Mouse (Mus musculus) lung, embryonic 16.5 days (tissue): ENCODE data around the gene Dnah1. TPM values are rescaled to one million over a fixed set of nuclear protein-coding genes. Genes with fewer than 3 reads are reported as not detected.

ENCODE experiments used
- ATAC-seq: fragments of 200-750 bp; cut with Nextera tagmentation; 2 replicates; pipeline ENCODE4 v1.8.0; 2017; ENCODE audit warnings: low read depth, mild to moderate bottlenecking, moderate library complexity
- H3K27ac ChIP-seq: fragments of 300-500 bp; sonication (generic); 2 replicates; pipeline ENCODE4 v1.5.1; 2014; ENCODE audit warnings: mild to moderate bottlenecking, control low read depth, low read length
- H3K27me3 ChIP-seq: fragments of 300-500 bp; sonication (generic); 2 replicates; pipeline ENCODE4 v1.6.1; 2014; ENCODE audit warnings: low read depth, low read length, mixed read lengths; ENCODE audit not compliant: control insufficient read depth, insufficient read depth
- H3K36me3 ChIP-seq: fragments of 300-500 bp; sonication (generic); 2 replicates; pipeline ENCODE4 v1.6.1; 2014; ENCODE audit warnings: low read length; ENCODE audit not compliant: control insufficient read depth, insufficient read depth
- H3K4me1 ChIP-seq: fragments of 300-500 bp; sonication (generic); replicated peaks from 2 replicates; pipeline ENCODE4 v1.6.1; 2014; ENCODE audit warnings: low read length, mixed read lengths; ENCODE audit not compliant: control insufficient read depth, insufficient read depth
- H3K4me2 ChIP-seq: fragments of 300-500 bp; sonication (generic); 2 replicates; pipeline ENCODE4 v1.6.1; 2014; ENCODE audit warnings: low read depth, low read length, control low read depth
- H3K4me3 ChIP-seq: fragments of 300-500 bp; sonication (generic); 2 replicates; pipeline ENCODE4 v1.5.1; 2014; ENCODE audit warnings: mild to moderate bottlenecking, low read length, control low read depth
- H3K9ac ChIP-seq: fragments of 300-500 bp; sonication (generic); 2 replicates; pipeline ENCODE4 v1.6.1; 2014; ENCODE audit warnings: low read length, control low read depth
- H3K9me3 ChIP-seq: fragments of 300-500 bp; sonication (generic); 2 replicates; pipeline ENCODE4 v1.6.1; 2016; ENCODE audit warnings: low read length; ENCODE audit not compliant: control insufficient read depth
- WGBS: fragments of 180-500 bp; shearing (Covaris S2); extraction: QIAGEN DNeasy Blood & Tissue Kit; methylation state at CpG from one replicate; pipeline ENCODE4 v1.1.7; 2014; 5-methylcytosine and 5-hydroxymethylcytosine counted together
- polyA plus RNA-seq: library from polyadenylated mRNA; unstranded; fragments of >200 nt; fragmentation: Nextera tagmentation; extraction: Ambion mirVana; gene quantifications from 2 replicates; pipeline ENCODE4 v1.2.1, GENCODE M21; 2015

Dnah1 gene
- polyA plus RNA-seq, 1 experiment from 2014 or later: 2.7 TPM

GRCm38 (mm10) chr14:31214684-31215083 lies 109.0 kb downstream of the Dnah1 start:
- H3K9me3 ChIP-seq: no peaks in the 10 kb centered on the region
- 55% methylated on average over 3 of the region's 3 CpGs for WGBS
- H3K27ac ChIP-seq: no peak overlapping the region
- no peak overlapping the region for H3K4me3 ChIP-seq
- no peak overlapping the region for H3K4me2 ChIP-seq
- H3K36me3 ChIP-seq: no peaks in the 10 kb centered on the region
- no peak overlapping the region for H3K9ac ChIP-seq
- no peak for ATAC-seq
- H3K4me1 ChIP-seq: peaks cover 21% of the 10 kb centered on the region
- H3K27me3 ChIP-seq: no peaks in the 10 kb centered on the region

GRCm38 (mm10) chr14:31213868-31214267 lies 109.8 kb downstream of the Dnah1 start:
- Histone ChIP-seq H3K4me3 (no peak overlapping the region), H3K27ac (no peak overlapping the region)

GRCm38 (mm10) chr14:31212499-31212898 lies 111.2 kb downstream of the Dnah1 start:
- ATAC-seq: no peak
- Histone ChIP-seq H3K4me3 (no peak overlapping the region), H3K4me1 (peaks cover 21% of the 10 kb centered on the region), H3K9ac (no peak overlapping the region), H3K27ac (no peak overlapping the region), H3K9me3 (no peaks in the 10 kb centered on the region), H3K4me2 (no peak overlapping the region), H3K27me3 (no peaks in the 10 kb centered on the region), H3K36me3 (no peaks in the 10 kb centered on the region)
- 57% methylated on average over 3 of the region's 3 CpGs for WGBS

More at GRCm38 (mm10) chr14:31213868-31214267, 109.8 kb downstream of the Dnah1 start:
- Histone ChIP-seq H3K4me2 (no peak overlapping the region), H3K9me3 (no peaks in the 10 kb centered on the region), H3K36me3 (no peaks in the 10 kb centered on the region), H3K27me3 (no peaks in the 10 kb centered on the region), H3K4me1 (peaks cover 21% of the 10 kb centered on the region), H3K9ac (no peak overlapping the region)
- ATAC-seq: no peak
- 57% methylated on average over 8 of the region's 8 CpGs for WGBS

GRCm38 (mm10) chr14:31211854-31212253 lies 111.8 kb downstream of the Dnah1 start:
- Histone ChIP-seq H3K4me3 (no peak overlapping the region), H3K4me1 (peaks cover 25% of the 10 kb centered on the region)

More at GRCm38 (mm10) chr14:31211854-31212253, 111.8 kb downstream of the Dnah1 start:
- no peak overlapping the region for H3K9ac ChIP-seq
- no peaks in the 10 kb centered on the region for H3K36me3 ChIP-seq
- no peak for ATAC-seq
- H3K27ac ChIP-seq: no peak overlapping the region
- H3K9me3 ChIP-seq: no peaks in the 10 kb centered on the region
- no peaks in the 10 kb centered on the region for H3K27me3 ChIP-seq
- H3K4me2 ChIP-seq: no peak overlapping the region
- WGBS: 79% methylated on average over 6 of the region's 6 CpGs

Other genes with a start within 250 kb of the Dnah1 start
- gene Smim4, start 194.9 kb downstream of the Dnah1 start, polyA plus RNA-seq: 79.4 and 82.2 TPM in 2 replicates
- 379 and 414 TPM in 2 replicates for gene Nt5dc2, start 192.8 kb downstream of the Dnah1 start, polyA plus RNA-seq
- 48.9 and 52.1 TPM in 2 replicates for gene Stab1, start 155.3 kb downstream of the Dnah1 start, polyA plus RNA-seq
- gene Tnnc1, start 115.6 kb downstream of the Dnah1 start, polyA plus RNA-seq: 93.6 and 113 TPM in 2 replicates
- 377 and 397 TPM in 2 replicates for gene Nisch, start 107.0 kb downstream of the Dnah1 start, polyA plus RNA-seq
- gene Sema3g, start 106.0 kb downstream of the Dnah1 start, polyA plus RNA-seq: 2.3 and 2.7 TPM in 2 replicates
- 13.5 TPM in 2 replicates for gene Phf7, start 72.6 kb downstream of the Dnah1 start, polyA plus RNA-seq
- 79.8 and 82.2 TPM in 2 replicates for gene Bap1, start 72.4 kb downstream of the Dnah1 start, polyA plus RNA-seq
- gene Capn7, start 12.7 kb upstream of the Dnah1 start, polyA plus RNA-seq: 32.8 and 34.9 TPM in 2 replicates
- gene Sh3bp5, start 112.2 kb upstream of the Dnah1 start, polyA plus RNA-seq: 26.1 and 27.3 TPM in 2 replicates
- gene Eaf1, start 170.5 kb upstream of the Dnah1 start, polyA plus RNA-seq: 21.0 and 21.3 TPM in 2 replicates
- 50.3 and 54.3 TPM in 2 replicates for gene Mettl6, start 171.1 kb upstream of the Dnah1 start, polyA plus RNA-seq